8 mouse cellular contexts compared by ENCODE assay signal in the genomic region with DNA sequence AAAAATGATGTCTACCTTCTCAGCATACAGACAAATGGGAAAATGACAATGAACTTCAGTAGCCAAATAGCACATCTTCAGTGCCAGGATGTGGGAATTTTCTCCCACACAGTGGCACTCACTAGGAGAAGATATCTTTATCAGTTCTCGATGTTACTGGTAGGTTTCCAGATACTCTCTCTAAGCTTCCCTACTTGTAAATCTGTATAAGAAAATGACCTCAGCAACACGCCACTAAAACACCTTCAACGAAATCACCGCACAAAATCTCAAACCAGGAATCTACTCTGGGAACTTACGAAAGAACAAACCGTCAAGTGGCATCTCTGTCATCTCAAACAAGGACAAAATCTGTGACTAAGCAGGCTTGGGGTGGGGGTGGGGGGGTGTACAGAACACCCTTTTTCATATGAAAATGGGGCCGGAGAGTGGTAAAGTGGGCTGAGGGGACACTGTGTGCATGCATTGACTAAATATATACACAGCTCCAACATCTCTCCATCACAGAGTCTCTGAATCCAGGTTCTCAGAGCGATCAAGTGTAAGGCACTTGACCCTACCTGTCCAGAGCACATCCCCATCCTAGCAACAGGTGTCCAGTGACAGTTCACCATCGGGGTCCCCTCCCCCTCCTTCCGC.
A peak's percentile ranks its signal among the peaks of the same experiment; 100 is the strongest.
DNase-seq lines count a peak whose midpoint lies in the region; ATAC-seq and TF ChIP-seq lines count a peak whose summit lies in the region.

No protein-coding gene starts in this region.

- H3K27me3 ChIP-seq in kidney, embryonic 14.5 days (ENCODE audit: control insufficient read depth, insufficient read depth, low read length), result no peaks in the 10 kb centered on the region
- H3K27me3 ChIP-seq in hindbrain, embryonic 12.5 days, result no peaks in the 10 kb centered on the region
- H3K27me3 ChIP-seq in midbrain, embryonic 14.5 days (ENCODE audit: control insufficient read depth, insufficient read depth, low read length), result no peaks in the 10 kb centered on the region

- WGBS in kidney, embryonic 14.5 days, result 43% methylated on average over 10 of the region's 10 CpGs
- WGBS in bone marrow, adult 2 months, result 11% methylated on average over 10 of the region's 10 CpGs
- 49% methylated on average over 10 of the region's 10 CpGs for WGBS in hindbrain, embryonic 12.5 days
- 46% methylated on average over 10 of the region's 10 CpGs for WGBS in midbrain, embryonic 14.5 days

- no peak overlapping the region for H3K27ac ChIP-seq in kidney, embryonic 14.5 days (ENCODE audit: low read depth, low read length)
- peak overlapping the region; percentile 79; the same call in 1 of the 2 replicates for H3K27ac ChIP-seq in bone marrow, adult 2 months (ENCODE audit: control insufficient read depth, insufficient read depth, low read depth, low read length, poor library complexity)
- H3K27ac ChIP-seq in hindbrain, embryonic 12.5 days, result no peak overlapping the region
- peak overlapping the region; percentile 84; the same call in 1 of the 2 replicates for H3K27ac ChIP-seq in midbrain, embryonic 14.5 days (replicated peaks; ENCODE audit: low read depth, low read length)

- peak; percentile 39; the same call in 1 of the 2 replicates for ATAC-seq in kidney, embryonic 14.5 days (ENCODE audit: low FRiP score, low TSS enrichment)
- ATAC-seq in hindbrain, embryonic 12.5 days (ENCODE audit: low FRiP score), result peak; percentile 52
- ATAC-seq in midbrain, embryonic 14.5 days (ENCODE audit: low FRiP score, low TSS enrichment), result peak; percentile 21

- peak overlapping the region; percentile 76 for H3K4me3 ChIP-seq in kidney, embryonic 14.5 days (ENCODE audit: low read length)
- H3K4me3 ChIP-seq in bone marrow, adult 2 months (replicated peaks; ENCODE audit: control insufficient read depth, low read depth, low read length), result peak overlapping the region; percentile 98
- H3K4me3 ChIP-seq in hindbrain, embryonic 12.5 days, result peak overlapping the region; percentile 74
- H3K4me3 ChIP-seq in midbrain, embryonic 14.5 days (replicated peaks; ENCODE audit: low read depth, low read length), result peak overlapping the region; percentile 91

- H3K4me1 ChIP-seq in kidney, embryonic 14.5 days (ENCODE audit: control insufficient read depth, insufficient read depth, low read length), result peaks cover 15% of the 10 kb centered on the region
- H3K4me1 ChIP-seq in bone marrow, adult 2 months (ENCODE audit: control insufficient read depth, insufficient read depth, low read length), result peaks cover 3% of the 10 kb centered on the region
- H3K4me1 ChIP-seq in hindbrain, embryonic 12.5 days, result peaks cover 24% of the 10 kb centered on the region
- H3K4me1 ChIP-seq in midbrain, embryonic 14.5 days (ENCODE audit: control insufficient read depth, insufficient read depth, low read length), result peaks cover 25% of the 10 kb centered on the region

- peak overlapping the region; percentile 89 for H3K4me2 ChIP-seq in kidney, embryonic 14.5 days (replicated peaks; ENCODE audit: low read depth, low read length)
- H3K4me2 ChIP-seq in hindbrain, embryonic 12.5 days (replicated peaks), result peak overlapping the region; percentile 78
- peak overlapping the region; percentile 90 for H3K4me2 ChIP-seq in midbrain, embryonic 14.5 days (ENCODE audit: low read length)

- no peak for DNase-seq in kidney, postnatal 36 days
- DNase-seq in midbrain, embryonic 14.5 days, result no peak
- DNase-seq in right cerebral cortex, postnatal 25 days, result no peak
- no peak for DNase-seq in kidney, postnatal 10 days
- no peak for DNase-seq in layer of hippocampus, adult 9-11 months

- no peak for TF ChIP-seq CTCF in bone marrow, adult 2 months (IDR thresholded peaks at IDR 0.05; ENCODE audit: control insufficient read depth, insufficient read depth, low read length)

- no peaks in the 10 kb centered on the region for H3K9me3 ChIP-seq in kidney, embryonic 14.5 days (ENCODE audit: control insufficient read depth, low read length)
- H3K9me3 ChIP-seq in hindbrain, embryonic 12.5 days (replicated peaks), result no peaks in the 10 kb centered on the region
- no peaks in the 10 kb centered on the region for H3K9me3 ChIP-seq in midbrain, embryonic 14.5 days (ENCODE audit: control insufficient read depth, low read length)

- H3K9ac ChIP-seq in kidney, embryonic 14.5 days (ENCODE audit: low read depth, low read length), result peak overlapping the region; percentile 75
- H3K9ac ChIP-seq in hindbrain, embryonic 12.5 days, result peak overlapping the region; percentile 90
- peak overlapping the region; percentile 92 for H3K9ac ChIP-seq in midbrain, embryonic 14.5 days (replicated peaks; ENCODE audit: low read length)

- no peak for TF ChIP-seq POLR2A in bone marrow, adult 2 months (IDR thresholded peaks at IDR 0.05; ENCODE audit: borderline replicate concordance, control insufficient read depth, low read depth, low read length)

- no peaks in the 10 kb centered on the region for H3K36me3 ChIP-seq in kidney, embryonic 14.5 days (ENCODE audit: control insufficient read depth, insufficient read depth, low read length)
- H3K36me3 ChIP-seq in hindbrain, embryonic 12.5 days, result no peaks in the 10 kb centered on the region
- no peaks in the 10 kb centered on the region for H3K36me3 ChIP-seq in midbrain, embryonic 14.5 days (ENCODE audit: control insufficient read depth, insufficient read depth, low read length)

Comparison
In these comparisons a context has a peak if more than half of its experiments do, and no peak if none do; other contexts are left out.
1. H3K27ac ChIP-seq: peak in bone marrow, adult 2 months (single experiment) and midbrain, embryonic 14.5 days (single experiment); none in kidney, embryonic 14.5 days (single experiment) and hindbrain, embryonic 12.5 days (single experiment).
2. Peak in every context shown above with its lines, with median percentiles within 50 percentile points of each other: ATAC-seq, H3K4me2 ChIP-seq, H3K4me3 ChIP-seq and H3K9ac ChIP-seq.